Mouse (Mus musculus) lung, postnatal 0 days (tissue): Measurements from ENCODE around the gene Socs3.

Experiments
- CTCF ChIP-seq: IDR thresholded peaks from 2 replicates; pipeline ENCODE4 v1.5.1; 2016; ENCODE audit warnings: antibody characterized with exemption, mild to moderate bottlenecking
- EP300 ChIP-seq: IDR thresholded peaks from 2 replicates; pipeline ENCODE4 v1.6.1; 2016; ENCODE audit warnings: antibody characterized with exemption, mild to moderate bottlenecking, control low read depth

- peak; percentile 27; the same call in 1 of the 2 replicates for TF ChIP-seq EP300
- peak; percentile 97 for TF ChIP-seq CTCF
Observed at GRCm38 (mm10) chr11:117969945-117970872, at the start of gene Socs3.
